Mouse (Mus musculus): ENCODE data around the gene Wwox.

Gene Wwox

GRCm38 (mm10) chr8:115336361-115336760 is 896.9 kb downstream of the Wwox start:
- no peak for DNase-seq (ENCODE audit: low read depth)

GRCm38 (mm10) chr8:115348704-115349103 is 909.2 kb downstream of the Wwox start:
- DNase-seq (ENCODE audit: low read depth) = no peak

- DNase-seq (ENCODE audit: low read depth) = peak; percentile 28
These were observed 911.3 kb downstream of the Wwox start for GRCm38 (mm10) chr8:115350707-115351106.

GRCm38 (mm10) chr8:115357663-115358335 is 918.3 kb downstream of the Wwox start:
- no peak for DNase-seq (ENCODE audit: low read depth)

GRCm38 (mm10) chr8:115358481-115358880 is 919.0 kb downstream of the Wwox start:
- DNase-seq (ENCODE audit: low read depth) = no peak

- DNase-seq (ENCODE audit: low read depth) = no peak
These were observed 920.2 kb downstream of the Wwox start for GRCm38 (mm10) chr8:115359701-115360100.

- no peak for DNase-seq (ENCODE audit: low read depth)
These were observed 923.1 kb downstream of the Wwox start for GRCm38 (mm10) chr8:115362518-115362917.

- DNase-seq (ENCODE audit: low read depth) = no peak
These were observed 935.5 kb downstream of the Wwox start for GRCm38 (mm10) chr8:115374957-115375356.

GRCm38 (mm10) chr8:115375361-115376047 is 936.0 kb downstream of the Wwox start:
- no peak for DNase-seq (ENCODE audit: low read depth)

GRCm38 (mm10) chr8:115377321-115377720 is 937.9 kb downstream of the Wwox start:
- DNase-seq (ENCODE audit: low read depth) = no peak

GRCm38 (mm10) chr8:115380017-115380416 is 940.6 kb downstream of the Wwox start:
- no peak for DNase-seq (ENCODE audit: low read depth)

- peak; percentile 59 for DNase-seq (ENCODE audit: low read depth)
These were observed 951.6 kb downstream of the Wwox start for GRCm38 (mm10) chr8:115390921-115391504.

- DNase-seq (ENCODE audit: low read depth) = no peak
These were observed 956.4 kb downstream of the Wwox start for GRCm38 (mm10) chr8:115395840-115396239.

- DNase-seq (ENCODE audit: low read depth) = peak; percentile 94
These were observed 958.5 kb downstream of the Wwox start for GRCm38 (mm10) chr8:115397981-115398380.

GRCm38 (mm10) chr8:115400013-115400720 is 960.7 kb downstream of the Wwox start:
- DNase-seq (ENCODE audit: low read depth) = peak; percentile 88
